ENCODE assay signal across 11 mouse cellular contexts in the genomic region with DNA sequence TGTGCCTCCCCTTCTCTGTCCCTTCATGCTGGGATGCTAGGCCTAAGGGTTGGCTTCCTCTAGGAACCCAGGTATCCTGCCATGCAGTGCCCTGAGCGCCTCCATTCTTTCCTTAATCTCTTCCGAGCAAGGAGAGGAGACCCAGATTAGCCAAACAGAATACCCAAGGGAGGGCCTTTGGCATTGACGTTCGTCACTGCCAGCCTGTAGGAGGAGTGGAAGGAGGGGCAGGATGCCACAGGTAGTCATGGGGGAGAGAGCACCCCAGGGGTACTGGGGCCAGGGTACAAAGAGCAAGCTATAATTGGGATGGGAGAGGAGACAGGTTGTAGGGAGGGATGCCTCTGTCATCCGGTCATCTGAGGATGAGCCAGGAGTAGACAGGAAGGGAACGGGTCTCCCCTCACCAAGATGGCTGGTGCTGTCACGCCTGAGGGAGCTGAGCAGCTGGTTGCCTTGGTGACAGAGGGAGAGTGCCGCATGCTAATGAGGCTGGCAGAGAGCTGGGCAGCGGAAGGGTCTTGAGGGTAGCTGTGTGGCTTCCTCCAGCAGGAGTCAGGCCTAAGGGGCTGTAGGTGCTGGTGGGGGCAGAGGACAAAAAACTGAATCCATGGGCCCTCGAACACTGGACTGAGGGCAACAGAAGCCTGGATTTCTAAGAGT. TPM values are rescaled to one million over a fixed set of nuclear protein-coding genes. Genes with fewer than 3 reads are reported as not detected.
DNase-seq lines count a peak whose midpoint lies in the region; ATAC-seq lines count a peak whose summit lies in the region.
"Had no signal": no experiment of that assay in that cellular context is flagged by ENCODE, and none has a peak within 500 bp of the region (broad histone marks: within the 10 kb centered on the region; RNA-seq: fewer than 3 reads in every experiment).

No protein-coding gene starts in this region.

- H3K9ac ChIP-seq in hindbrain, embryonic 12.5 days, result peak overlapping the region; percentile 39; the same call in 1 of the 2 replicates
- no peak overlapping the region for H3K9ac ChIP-seq in neural tube, embryonic 12.5 days

- H3K4me3 ChIP-seq in hindbrain, embryonic 12.5 days, result no peak overlapping the region
- H3K4me3 ChIP-seq in neural tube, embryonic 12.5 days, result peak overlapping the region; percentile 9; the same call in 1 of the 2 replicates

- peak overlapping the region; percentile 87 for H3K27ac ChIP-seq in hindbrain, embryonic 12.5 days
- peak overlapping the region; percentile 65; the same call in 1 of the 2 replicates for H3K27ac ChIP-seq in neural tube, embryonic 12.5 days

- intact Hi-C loops in left cerebral cortex, postnatal 14 days (cut with DNase I), result no loop called here
- intact Hi-C loops in left cerebral cortex, postnatal 25 days (cut with DNase I), result no loop called here

- H3K27me3 ChIP-seq in hindbrain, embryonic 12.5 days, result no peaks in the 10 kb centered on the region
- no peaks in the 10 kb centered on the region; the same call in 1 of the 2 replicates for H3K27me3 ChIP-seq in neural tube, embryonic 12.5 days (replicated peaks)

- WGBS in hindbrain, embryonic 12.5 days, result 21% methylated on average over 10 of the region's 10 CpGs
- 13% methylated on average over 10 of the region's 10 CpGs for WGBS in neural tube, embryonic 12.5 days

- H3K36me3 ChIP-seq in hindbrain, embryonic 12.5 days, result no peaks in the 10 kb centered on the region
- H3K36me3 ChIP-seq in neural tube, embryonic 12.5 days, result 0 out of 2 replicates have a peak, but pooled peaks cover 2% of the 10 kb centered on the region

- ATAC-seq in hindbrain, embryonic 12.5 days (ENCODE audit: low FRiP score), result peak; percentile 93
- peak; percentile 93 for ATAC-seq in neural tube, embryonic 12.5 days (ENCODE audit: low FRiP score, low read depth)
- ATAC-seq in erythroid progenitor cell, adult 5-6 weeks (replicated peaks; ENCODE audit: low FRiP score, poor library complexity, severe bottlenecking), result no peak
- ATAC-seq in inflammation-experienced regulatory T-cells, adult 6 months, result no peak

- DNase-seq in left cerebral cortex, postnatal 14 days (ENCODE audit: low spot score in 2 of 2), result peak; percentile 58 to 65
- no peak for DNase-seq in left cerebral cortex, postnatal 25 days (ENCODE audit: low spot score in 2 of 2)
- peak; percentile 43 for DNase-seq in embryo, embryonic 9.5 days (ENCODE audit: extremely low spot score)
- DNase-seq in urinary bladder, postnatal 10 days (ENCODE audit: low spot score), result no peak
- DNase-seq: kidney, adult 9 months; lung, adult 2 months; thymus, postnatal 36 days had no signal

- H3K4me2 ChIP-seq in hindbrain, embryonic 12.5 days (replicated peaks), result peak overlapping the region; percentile 44
- peak overlapping the region; percentile 50 for H3K4me2 ChIP-seq in neural tube, embryonic 12.5 days (replicated peaks)

- peaks cover 63% of the 10 kb centered on the region for H3K4me1 ChIP-seq in hindbrain, embryonic 12.5 days
- H3K4me1 ChIP-seq in neural tube, embryonic 12.5 days, result peaks cover 50% of the 10 kb centered on the region

- H3K9me3 ChIP-seq in hindbrain, embryonic 12.5 days (replicated peaks), result no peaks in the 10 kb centered on the region
- H3K9me3 ChIP-seq in neural tube, embryonic 12.5 days, result no peaks in the 10 kb centered on the region

RNA-seq across cellular contexts. Expression of a gene that starts 27.4 kb away (rescaled TPM):
- 100 to 1,000 TPM; 700 to 756 TPM for total RNA-seq in left cerebral cortex, postnatal 14 days (2021)
- 100 to 1,000 TPM; 627 to 654 TPM for total RNA-seq in left cerebral cortex, postnatal 25 days (2021)
- 21.3 and 23.0 TPM in 2 replicates for polyA plus RNA-seq in hindbrain, embryonic 12.5 days (2016; fragmentation: Nextera tagmentation; extraction: Ambion mirVana)
- polyA plus RNA-seq in neural tube, embryonic 12.5 days (2016; fragmentation: Nextera tagmentation; extraction: Ambion mirVana), result 31.2 and 32.9 TPM in 2 replicates
- not detected in 2 replicates for total RNA-seq in erythroid progenitor cell, adult 5-6 weeks (2015; ENCODE audit: low replicate concordance)
- total RNA-seq in erythroid progenitor cell, adult 5-6 weeks (2017; ENCODE audit: low replicate concordance), result not detected in 2 replicates
- polyA plus RNA-seq in inflammation-experienced regulatory T-cells, adult 6 months (2017; shearing (Covaris generic)), result under 1 TPM in 1 of 3 experiments, not detected in 2; 0.26 TPM

RNA-seq across cellular contexts. Expression of a gene that starts 46.8 kb away (rescaled TPM):
- total RNA-seq in left cerebral cortex, postnatal 14 days (2021), result 10 to 100 TPM; 83.3 to 87.2 TPM
- 10 to 100 TPM; 49.8 to 86.4 TPM for total RNA-seq in left cerebral cortex, postnatal 25 days (2021)
- polyA plus RNA-seq in hindbrain, embryonic 12.5 days (2016; fragmentation: Nextera tagmentation; extraction: Ambion mirVana), result 20.0 and 23.0 TPM in 2 replicates
- polyA plus RNA-seq in neural tube, embryonic 12.5 days (2016; fragmentation: Nextera tagmentation; extraction: Ambion mirVana), result 26.4 and 28.3 TPM in 2 replicates
- total RNA-seq in erythroid progenitor cell, adult 5-6 weeks (2015; ENCODE audit: low replicate concordance), result 42.3 and 47.2 TPM in 2 replicates
- total RNA-seq in erythroid progenitor cell, adult 5-6 weeks (2017; ENCODE audit: low replicate concordance), result 29.9 and 37.7 TPM in 2 replicates
- polyA plus RNA-seq in inflammation-experienced regulatory T-cells, adult 6 months (2017; shearing (Covaris generic)), result 100 to 1,000 TPM in 1 of 3 experiments, 10 to 100 TPM in 2; 59.9 to 201 (median 68.4) TPM

Comparison
In these comparisons a context has a peak if more than half of its experiments do, and no peak if none do; other contexts are left out.
1. DNase-seq: peak in left cerebral cortex, postnatal 14 days (2 of 2) and embryo, embryonic 9.5 days (single experiment); none in left cerebral cortex, postnatal 25 days (0 of 2) and urinary bladder, postnatal 10 days (single experiment).
2. ATAC-seq: peak in hindbrain, embryonic 12.5 days (single experiment) and neural tube, embryonic 12.5 days (single experiment); none in erythroid progenitor cell, adult 5-6 weeks (single experiment) and inflammation-experienced regulatory T-cells, adult 6 months (single experiment).
3. RNA of a gene that starts 27.4 kb away (total RNA-seq): 700 to 756 TPM in left cerebral cortex, postnatal 14 days and 627 to 654 TPM in left cerebral cortex, postnatal 25 days; not detected in erythroid progenitor cell, adult 5-6 weeks; every median in the first group is over 100 times any median in the second.